In genomic region chr4:136698404-136699083, GRCm38 (mm10) we compare ENCODE assay signal across 12 mouse cellular contexts.
A peak's percentile ranks its signal among the peaks of the same experiment; 100 is the strongest.
DNase-seq lines count a peak whose midpoint lies in the region; ATAC-seq lines count a peak whose summit lies in the region.
"Had no signal": no experiment of that assay in that cellular context is flagged by ENCODE, and none has a peak within 500 bp of the region (broad histone marks: within the 10 kb centered on the region; RNA-seq: fewer than 3 reads in every experiment).

No protein-coding gene starts in this region.

- 56% methylated on average over 11 of the region's 11 CpGs for WGBS in forebrain, embryonic 15.5 days
- WGBS in midbrain, embryonic 14.5 days: 60% methylated on average over 11 of the region's 11 CpGs

- peaks cover 22% of the 10 kb centered on the region for H3K36me3 ChIP-seq in forebrain, embryonic 15.5 days
- peaks cover 24% of the 10 kb centered on the region for H3K36me3 ChIP-seq in midbrain, embryonic 14.5 days (ENCODE audit: control insufficient read depth, insufficient read depth, low read length)

- peak overlapping the region; percentile 61 for H3K27ac ChIP-seq in forebrain, embryonic 15.5 days (replicated peaks)
- peak overlapping the region; percentile 57; the same call in 1 of the 2 replicates for H3K27ac ChIP-seq in midbrain, embryonic 14.5 days (replicated peaks; ENCODE audit: low read depth, low read length)
- H3K27ac ChIP-seq: embryonic facial prominence, embryonic 15.5 days; macrophage had no signal

- no peak overlapping the region for H3K4me2 ChIP-seq in forebrain, embryonic 15.5 days (replicated peaks)
- H3K4me2 ChIP-seq in midbrain, embryonic 14.5 days (ENCODE audit: low read length): no peak overlapping the region
- H3K4me2 ChIP-seq: embryonic facial prominence, embryonic 15.5 days had no signal

- no peak overlapping the region for H3K9ac ChIP-seq in forebrain, embryonic 15.5 days (replicated peaks)
- H3K9ac ChIP-seq in midbrain, embryonic 14.5 days (replicated peaks; ENCODE audit: low read length): no peak overlapping the region
- H3K9ac ChIP-seq: embryonic facial prominence, embryonic 15.5 days had no signal

- H3K4me3 ChIP-seq in forebrain, embryonic 15.5 days: no peak overlapping the region
- no peak overlapping the region for H3K4me3 ChIP-seq in midbrain, embryonic 14.5 days (replicated peaks; ENCODE audit: low read depth, low read length)
- H3K4me3 ChIP-seq: embryonic facial prominence, embryonic 15.5 days had no signal

- no peaks in the 10 kb centered on the region for H3K27me3 ChIP-seq in forebrain, embryonic 15.5 days
- no peaks in the 10 kb centered on the region for H3K27me3 ChIP-seq in midbrain, embryonic 14.5 days (ENCODE audit: control insufficient read depth, insufficient read depth, low read length)
- H3K27me3 ChIP-seq: embryonic facial prominence, embryonic 15.5 days had no signal

- H3K4me1 ChIP-seq in forebrain, embryonic 15.5 days: peaks cover 43% of the 10 kb centered on the region
- peaks cover 19% of the 10 kb centered on the region for H3K4me1 ChIP-seq in midbrain, embryonic 14.5 days (ENCODE audit: control insufficient read depth, insufficient read depth, low read length)

- H3K9me3 ChIP-seq in forebrain, embryonic 15.5 days: no peaks in the 10 kb centered on the region
- H3K9me3 ChIP-seq in midbrain, embryonic 14.5 days (ENCODE audit: control insufficient read depth, low read length): no peaks in the 10 kb centered on the region
- H3K9me3 ChIP-seq: embryonic facial prominence, embryonic 15.5 days had no signal

- peak; percentile 89 for DNase-seq in brain, adult 2 months (ENCODE audit: low read depth, low spot score)
- peak; percentile 87 for DNase-seq in cerebellum, adult 11 months
- peak; percentile 61 for DNase-seq in midbrain, embryonic 14.5 days
- no peak for DNase-seq in spleen, adult 12 weeks (ENCODE audit: low spot score)
- no peak for DNase-seq in lung, postnatal 14 days
- DNase-seq in heart, adult 11 months: no peak
- DNase-seq: adrenal gland, postnatal 10 days; kidney, adult 18-20 months; thymus, postnatal 4 days had no signal

- peak; percentile 66 for ATAC-seq in forebrain, embryonic 15.5 days (replicated peaks)
- peak; percentile 35; the same call in 1 of the 2 replicates for ATAC-seq in midbrain, embryonic 14.5 days (ENCODE audit: low FRiP score, low TSS enrichment)

Comparison
In these comparisons a context has a peak if more than half of its experiments do, and no peak if none do; other contexts are left out.
1. DNase-seq: peak in brain, adult 2 months (single experiment), cerebellum, adult 11 months (single experiment) and midbrain, embryonic 14.5 days (single experiment); none in spleen, adult 12 weeks (single experiment), lung, postnatal 14 days (single experiment) and heart, adult 11 months (single experiment).